In the genomic region with DNA sequence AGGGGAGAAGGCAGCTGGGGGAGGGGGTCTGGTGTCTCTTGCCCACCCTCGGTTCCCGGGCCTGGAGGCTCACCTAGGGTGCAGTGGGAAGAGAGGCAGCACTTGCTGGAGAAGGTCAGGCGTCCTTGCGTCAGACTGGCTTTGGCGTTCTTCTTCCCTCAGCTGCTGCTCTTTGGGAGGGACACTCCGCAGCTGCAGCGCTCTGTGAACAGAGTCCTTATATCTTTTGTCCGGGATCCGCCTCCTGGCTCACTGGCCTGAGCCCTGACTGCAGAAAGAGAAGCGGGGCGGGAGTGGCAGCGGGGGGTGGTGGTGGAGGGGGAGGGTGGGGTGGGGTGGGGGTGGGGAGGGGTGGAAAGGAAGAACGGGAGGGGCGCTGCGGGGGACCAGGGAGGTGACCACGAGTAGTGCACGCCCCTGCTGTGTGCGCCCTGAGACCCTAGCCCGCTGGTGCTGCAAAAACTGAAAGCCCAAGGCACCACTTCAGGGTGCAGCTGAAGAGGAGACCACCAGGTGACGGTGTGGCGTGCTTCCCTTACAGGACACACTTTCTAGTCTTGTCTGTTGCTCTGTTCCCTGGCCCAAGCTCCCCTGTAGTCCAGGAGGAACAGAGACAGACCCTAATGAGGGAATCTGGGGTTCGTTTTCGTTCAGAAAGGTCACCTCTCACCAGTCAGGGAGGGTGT, we compare ENCODE assay signal across 8 mouse cellular contexts. TPM values are rescaled to one million over a fixed set of nuclear protein-coding genes. Genes with fewer than 3 reads are reported as not detected.
DNase-seq lines count a peak whose midpoint lies in the region; ATAC-seq lines count a peak whose summit lies in the region.

A gene (minus strand): TSS at position 302 of the 686 bp plus-strand sequence.

- H3K36me3 ChIP-seq in forebrain, embryonic 11.5 days (ENCODE audit: control insufficient read depth, insufficient read depth, low read length), result no peaks in the 10 kb centered on the region
- H3K36me3 ChIP-seq in heart, embryonic 13.5 days, result no peaks in the 10 kb centered on the region
- H3K36me3 ChIP-seq in kidney, embryonic 16.5 days (ENCODE audit: insufficient read depth, low read length), result no peaks in the 10 kb centered on the region
- H3K36me3 ChIP-seq in limb, embryonic 15.5 days, result no peaks in the 10 kb centered on the region
- H3K36me3 ChIP-seq in midbrain, embryonic 16.5 days (ENCODE audit: control insufficient read depth, insufficient read depth, low read length), result no peaks in the 10 kb centered on the region
- no peaks in the 10 kb centered on the region for H3K36me3 ChIP-seq in stomach, embryonic 16.5 days (ENCODE audit: control insufficient read depth, insufficient read depth, low read length)

- peak within 1 kb of the TSS; percentile 35 for H3K4me3 ChIP-seq in forebrain, embryonic 11.5 days (ENCODE audit: low read depth, low read length)
- peak within 1 kb of the TSS; percentile 63 for H3K4me3 ChIP-seq in heart, embryonic 13.5 days
- H3K4me3 ChIP-seq in kidney, embryonic 16.5 days (ENCODE audit: low read length), result peak within 1 kb of the TSS; percentile 56
- peak within 1 kb of the TSS; percentile 43 for H3K4me3 ChIP-seq in limb, embryonic 15.5 days
- peak within 1 kb of the TSS; percentile 29 for H3K4me3 ChIP-seq in midbrain, embryonic 16.5 days (ENCODE audit: low read depth, low read length)
- H3K4me3 ChIP-seq in stomach, embryonic 16.5 days (replicated peaks; ENCODE audit: low read length), result peak within 1 kb of the TSS; percentile 52

- H3K27ac ChIP-seq in forebrain, embryonic 11.5 days (ENCODE audit: low read depth, low read length), result peak within 1 kb of the TSS; percentile 46; the same call in 1 of the 2 replicates
- peak within 1 kb of the TSS; percentile 97 for H3K27ac ChIP-seq in heart, embryonic 13.5 days (replicated peaks)
- peak within 1 kb of the TSS; percentile 71 for H3K27ac ChIP-seq in kidney, embryonic 16.5 days (ENCODE audit: low read length)
- peak within 1 kb of the TSS; percentile 83 for H3K27ac ChIP-seq in limb, embryonic 15.5 days
- peak within 1 kb of the TSS; percentile 51 for H3K27ac ChIP-seq in midbrain, embryonic 16.5 days (ENCODE audit: low read length)
- H3K27ac ChIP-seq in stomach, embryonic 16.5 days (ENCODE audit: low read length), result peak within 1 kb of the TSS; percentile 92

- DNase-seq in spleen, postnatal 4 days (ENCODE audit: low spot score in 2 of 2), result peak; percentile 35 to 69
- no peak for DNase-seq in spleen, postnatal 14 days (ENCODE audit: low spot score in 2 of 2)
- DNase-seq in forebrain, embryonic 11.5 days (ENCODE audit: low spot score), result peak; percentile 68

- 2% methylated on average over 16 of the region's 23 CpGs for WGBS in forebrain, embryonic 11.5 days
- WGBS in heart, embryonic 13.5 days, result under 1% methylated on average over 23 of the region's 23 CpGs
- WGBS in kidney, embryonic 16.5 days, result under 1% methylated on average over 21 of the region's 23 CpGs
- WGBS in limb, embryonic 15.5 days, result 2% methylated on average over 15 of the region's 23 CpGs
- under 1% methylated on average over 22 of the region's 23 CpGs for WGBS in midbrain, embryonic 16.5 days
- 2% methylated on average over 23 of the region's 23 CpGs for WGBS in stomach, embryonic 16.5 days

- no peaks in the 10 kb centered on the region for H3K27me3 ChIP-seq in forebrain, embryonic 11.5 days (ENCODE audit: control insufficient read depth, insufficient read depth, low read length)
- H3K27me3 ChIP-seq in heart, embryonic 13.5 days (replicated peaks), result no peaks in the 10 kb centered on the region
- no peaks in the 10 kb centered on the region for H3K27me3 ChIP-seq in kidney, embryonic 16.5 days (ENCODE audit: insufficient read depth, low read length)
- H3K27me3 ChIP-seq in limb, embryonic 15.5 days, result no peaks in the 10 kb centered on the region
- H3K27me3 ChIP-seq in midbrain, embryonic 16.5 days (ENCODE audit: control insufficient read depth, insufficient read depth, low read depth, low read length), result no peaks in the 10 kb centered on the region
- no peaks in the 10 kb centered on the region for H3K27me3 ChIP-seq in stomach, embryonic 16.5 days (ENCODE audit: control insufficient read depth, insufficient read depth, low read length)

- peak within 1 kb of the TSS; percentile 71 for H3K9ac ChIP-seq in forebrain, embryonic 11.5 days (ENCODE audit: low read length)
- H3K9ac ChIP-seq in heart, embryonic 13.5 days, result peak within 1 kb of the TSS; percentile 94
- H3K9ac ChIP-seq in kidney, embryonic 16.5 days (replicated peaks; ENCODE audit: low read length), result peak within 1 kb of the TSS; percentile 59
- peak within 1 kb of the TSS; percentile 35 for H3K9ac ChIP-seq in limb, embryonic 15.5 days
- peak within 1 kb of the TSS; percentile 45 for H3K9ac ChIP-seq in midbrain, embryonic 16.5 days (ENCODE audit: low read depth, low read length)
- H3K9ac ChIP-seq in stomach, embryonic 16.5 days (ENCODE audit: low read length), result peak within 1 kb of the TSS; percentile 79

- H3K9me3 ChIP-seq in forebrain, embryonic 11.5 days (ENCODE audit: control insufficient read depth, low read length), result no peaks in the 10 kb centered on the region
- no peaks in the 10 kb centered on the region for H3K9me3 ChIP-seq in heart, embryonic 13.5 days
- H3K9me3 ChIP-seq in kidney, embryonic 16.5 days (ENCODE audit: low read length), result no peaks in the 10 kb centered on the region
- no peaks in the 10 kb centered on the region for H3K9me3 ChIP-seq in limb, embryonic 15.5 days
- no peaks in the 10 kb centered on the region for H3K9me3 ChIP-seq in midbrain, embryonic 16.5 days (replicated peaks; ENCODE audit: control insufficient read depth, low read length, poor library complexity, severe bottlenecking)
- no peaks in the 10 kb centered on the region for H3K9me3 ChIP-seq in stomach, embryonic 16.5 days (replicated peaks; ENCODE audit: control insufficient read depth, low read length)

- H3K4me2 ChIP-seq in forebrain, embryonic 11.5 days (ENCODE audit: low read depth, low read length, severe bottlenecking), result peak within 1 kb of the TSS; percentile 65
- peak within 1 kb of the TSS; percentile 80 for H3K4me2 ChIP-seq in heart, embryonic 13.5 days
- H3K4me2 ChIP-seq in kidney, embryonic 16.5 days (replicated peaks; ENCODE audit: low read depth, low read length), result peak within 1 kb of the TSS; percentile 71
- peak within 1 kb of the TSS; percentile 65 for H3K4me2 ChIP-seq in limb, embryonic 15.5 days
- peak within 1 kb of the TSS; percentile 56 for H3K4me2 ChIP-seq in midbrain, embryonic 16.5 days (ENCODE audit: low read length)
- H3K4me2 ChIP-seq in stomach, embryonic 16.5 days (ENCODE audit: low read depth, low read length), result peak within 1 kb of the TSS; percentile 71

- H3K4me1 ChIP-seq in forebrain, embryonic 11.5 days (replicated peaks; ENCODE audit: control insufficient read depth, insufficient read depth, low read length), result peaks cover 11% of the 10 kb centered on the region
- peaks cover 24% of the 10 kb centered on the region for H3K4me1 ChIP-seq in heart, embryonic 13.5 days
- H3K4me1 ChIP-seq in kidney, embryonic 16.5 days (ENCODE audit: insufficient read depth, low read length), result peaks cover 13% of the 10 kb centered on the region
- peaks cover 14% of the 10 kb centered on the region for H3K4me1 ChIP-seq in limb, embryonic 15.5 days
- peaks cover 8% of the 10 kb centered on the region for H3K4me1 ChIP-seq in midbrain, embryonic 16.5 days (ENCODE audit: control insufficient read depth, insufficient read depth, low read length)
- H3K4me1 ChIP-seq in stomach, embryonic 16.5 days (ENCODE audit: control insufficient read depth, insufficient read depth, low read length), result peaks cover 18% of the 10 kb centered on the region

- ATAC-seq in forebrain, embryonic 11.5 days (replicated peaks; ENCODE audit: low FRiP score), result peak; percentile 76
- ATAC-seq in heart, embryonic 13.5 days (ENCODE audit: extremely low read depth, insufficient number of reproducible peaks, low FRiP score, low TSS enrichment), result peak; percentile 71
- ATAC-seq in kidney, embryonic 16.5 days (ENCODE audit: low FRiP score, low TSS enrichment), result peak; percentile 90
- ATAC-seq in limb, embryonic 15.5 days (ENCODE audit: insufficient number of reproducible peaks, low FRiP score, low TSS enrichment, low read depth), result peak; percentile 73
- ATAC-seq in midbrain, embryonic 16.5 days, result peak; percentile 82
- peak; percentile 86 for ATAC-seq in stomach, embryonic 16.5 days (ENCODE audit: insufficient read depth, low FRiP score)

RNA-seq across cellular contexts. Expression of the gene that starts here (rescaled TPM):
- polyA plus RNA-seq in forebrain, embryonic 11.5 days (2014; fragmentation: Nextera tagmentation; extraction: Ambion mirVana), result 6.5 and 6.8 TPM in 2 replicates
- 50.8 and 60.1 TPM in 2 replicates for polyA plus RNA-seq in heart, embryonic 13.5 days (2015; fragmentation: Nextera tagmentation; extraction: Ambion mirVana)
- polyA plus RNA-seq in kidney, embryonic 16.5 days (2015; fragmentation: Nextera tagmentation; extraction: Ambion mirVana), result 39.8 and 55.9 TPM in 2 replicates
- polyA plus RNA-seq in limb, embryonic 15.5 days (2015; fragmentation: Nextera tagmentation; extraction: Ambion mirVana), result 26.5 and 43.2 TPM in 2 replicates
- polyA plus RNA-seq in midbrain, embryonic 16.5 days (2015; fragmentation: Nextera tagmentation; extraction: Ambion mirVana), result 5.1 and 6.9 TPM in 2 replicates
- polyA plus RNA-seq in stomach, embryonic 16.5 days (2015; fragmentation: Nextera tagmentation; extraction: Ambion mirVana), result 36.5 and 46.7 TPM in 2 replicates

Comparison
In these comparisons a context has a peak if more than half of its experiments do, and no peak if none do; other contexts are left out.
1. DNase-seq: peak in spleen, postnatal 4 days (2 of 2) and forebrain, embryonic 11.5 days (single experiment); none in spleen, postnatal 14 days (0 of 2).
2. H3K27ac ChIP-seq: peak in every context shown above with its lines; median percentile 97 in heart, embryonic 13.5 days; 92 in stomach, embryonic 16.5 days; 83 in limb, embryonic 15.5 days; 71 in kidney, embryonic 16.5 days; 51 in midbrain, embryonic 16.5 days; 46 in forebrain, embryonic 11.5 days.
3. H3K9ac ChIP-seq: peak in every context shown above with its lines; median percentile 94 in heart, embryonic 13.5 days; 79 in stomach, embryonic 16.5 days; 71 in forebrain, embryonic 11.5 days; 59 in kidney, embryonic 16.5 days; 45 in midbrain, embryonic 16.5 days; 35 in limb, embryonic 15.5 days.
4. Peak in every context shown above with its lines, with median percentiles within 50 percentile points of each other: ATAC-seq, H3K4me2 ChIP-seq and H3K4me3 ChIP-seq.